Mouse (Mus musculus) hindbrain, postnatal 0 days (tissue): Measurements from ENCODE around the gene Tbc1d10c. TPM values are rescaled to one million over a fixed set of nuclear protein-coding genes. Genes with fewer than 3 reads are reported as not detected.
A peak's percentile ranks its signal among the peaks of the same experiment; 100 is the strongest.

ENCODE experiments used
- ATAC-seq: fragments of 200-750 bp; cut with Nextera tagmentation; 2 replicates; pipeline ENCODE4 v1.8.0; 2017; ENCODE audit warnings: mild to moderate bottlenecking, moderate TSS enrichment, moderate library complexity
- DNase-seq: peaks from one replicate; pipeline ENCODE4 v3.0.0-alpha.2; 2015; ENCODE audit warnings: low spot score
- H3K27ac ChIP-seq: fragments of 300-500 bp; sonication (generic); 2 replicates; pipeline ENCODE4 v1.5.1; 2014; ENCODE audit warnings: mild to moderate bottlenecking
- H3K27me3 ChIP-seq: fragments of 300-500 bp; sonication (generic); 2 replicates; pipeline ENCODE4 v1.6.1; 2014; ENCODE audit warnings: low read length, mixed read lengths; ENCODE audit not compliant: insufficient read depth
- H3K36me3 ChIP-seq: fragments of 300-500 bp; sonication (generic); 2 replicates; pipeline ENCODE4 v1.6.1; 2014; ENCODE audit warnings: low read length, mixed read lengths; ENCODE audit not compliant: insufficient read depth
- H3K4me1 ChIP-seq: fragments of 300-500 bp; sonication (generic); 2 replicates; pipeline ENCODE4 v1.6.1; 2014; ENCODE audit warnings: antibody characterized with exemption, low read length, mixed read lengths; ENCODE audit not compliant: insufficient read depth
- H3K4me2 ChIP-seq: fragments of 300-500 bp; sonication (generic); 2 replicates; pipeline ENCODE4 v1.6.1; 2014; ENCODE audit warnings: low read depth, mild to moderate bottlenecking, low read length, moderate library complexity, mixed read lengths
- H3K4me3 ChIP-seq: fragments of 300-500 bp; sonication (generic); 2 replicates; pipeline ENCODE4 v1.5.1; 2014; ENCODE audit warnings: low read length
- H3K9ac ChIP-seq: fragments of 300-500 bp; sonication (generic); replicated peaks from 2 replicates; pipeline ENCODE4 v1.6.1; 2014; ENCODE audit warnings: mild to moderate bottlenecking, low read length, moderate library complexity, mixed read lengths
- H3K9me3 ChIP-seq: fragments of 300-500 bp; sonication (generic); 2 replicates; pipeline ENCODE4 v1.6.1; 2016; ENCODE audit warnings: low read length, mixed read lengths
- CTCF ChIP-seq: IDR thresholded peaks from 2 replicates; pipeline ENCODE4 v1.5.1; 2016; ENCODE audit warnings: antibody characterized with exemption, control low read depth, low read depth
- WGBS: fragments of 180-500 bp; shearing (Covaris S2); extraction: QIAGEN DNeasy Blood & Tissue Kit; methylation state at CpG from one replicate; pipeline ENCODE4 v1.1.7; 2014; 5-methylcytosine and 5-hydroxymethylcytosine counted together
- polyA plus RNA-seq: library from polyadenylated mRNA; unstranded; fragments of >200 nt; fragmentation: Nextera tagmentation; extraction: Ambion mirVana; gene quantifications from 2 replicates; pipeline ENCODE4 v1.2.1, GENCODE M21; 2015
- total RNA-seq: library from RNA; depleted of rRNA; stranded (reverse); fragments of >200 nt; gene quantifications from 2 replicates; pipeline ENCODE4 v1.2.3, GENCODE M21; 2014

Gene Tbc1d10c
- total and polyA plus RNA-seq, 2 experiments from 2014 or later = 0.95 to 3.8 TPM

- DNase-seq (no peak), ATAC-seq (no peak)
- Histone ChIP-seq H3K4me1 (peaks cover 16% of the 10 kb centered on the region; the same call in 1 of the 2 replicates), H3K27ac (no peak overlapping the region), H3K27me3 (peaks cover 12% of the 10 kb centered on the region), H3K4me2 (no peak overlapping the region), H3K9ac (no peak overlapping the region), H3K4me3 (no peak overlapping the region), H3K9me3 (no peaks in the 10 kb centered on the region), H3K36me3 (no peaks in the 10 kb centered on the region)
- WGBS = 35% methylated on average over 4 of the region's 4 CpGs
- no peak for TF ChIP-seq CTCF
These were observed 21.0 kb upstream of the Tbc1d10c start for GRCm38 (mm10) chr19:4211891-4212588.

- Histone ChIP-seq H3K4me2 (no peak overlapping the region), H3K9me3 (no peaks in the 10 kb centered on the region), H3K9ac (no peak overlapping the region), H3K27me3 (peaks cover 5% of the 10 kb centered on the region; the same call in 1 of the 2 replicates), H3K36me3 (no peaks in the 10 kb centered on the region), H3K4me1 (no peaks in the 10 kb centered on the region), H3K4me3 (no peak overlapping the region), H3K27ac (no peak overlapping the region)
- 75% methylated on average over 5 of the region's 5 CpGs for WGBS
- TF ChIP-seq CTCF = no peak
- DNase-seq (no peak), ATAC-seq (no peak)
These were observed 17.5 kb upstream of the Tbc1d10c start for GRCm38 (mm10) chr19:4208563-4208962.

- no peaks in the 10 kb centered on the region for H3K36me3 ChIP-seq
- peak; percentile 96 for TF ChIP-seq CTCF
- 0 out of 2 replicates have a peak, but pooled peaks cover 3% of the 10 kb centered on the region for H3K27me3 ChIP-seq
- H3K27ac ChIP-seq = no peak overlapping the region
- DNase-seq = peak; percentile 77
- no peak overlapping the region for H3K4me3 ChIP-seq
- peaks cover 5% of the 10 kb centered on the region; the same call in 1 of the 2 replicates for H3K4me1 ChIP-seq
- 4% methylated on average over 2 of the region's 2 CpGs for WGBS
- H3K9ac ChIP-seq = no peak overlapping the region
- peak; percentile 62; the same call in 1 of the 2 replicates for ATAC-seq
- H3K4me2 ChIP-seq = no peak overlapping the region
- no peaks in the 10 kb centered on the region for H3K9me3 ChIP-seq
These were observed 15.9 kb upstream of the Tbc1d10c start for GRCm38 (mm10) chr19:4206971-4207370.

- no peak for TF ChIP-seq CTCF
- Histone ChIP-seq H3K4me2 (no peak overlapping the region), H3K36me3 (no peaks in the 10 kb centered on the region), H3K27ac (no peak overlapping the region), H3K4me3 (no peak overlapping the region), H3K27me3 (no peaks in the 10 kb centered on the region), H3K4me1 (peaks cover 14% of the 10 kb centered on the region), H3K9me3 (no peaks in the 10 kb centered on the region), H3K9ac (no peak overlapping the region)
- ATAC-seq = no peak
- DNase-seq = no peak
- WGBS = 49% methylated on average over 4 of the region's 4 CpGs
These were observed 13.8 kb upstream of the Tbc1d10c start for GRCm38 (mm10) chr19:4204889-4205288.

- 66% methylated on average over 13 of the region's 13 CpGs for WGBS
- Histone ChIP-seq H3K4me1 (peaks cover 14% of the 10 kb centered on the region), H3K4me2 (no peak overlapping the region), H3K4me3 (no peak overlapping the region), H3K9ac (no peak overlapping the region), H3K27me3 (no peaks in the 10 kb centered on the region), H3K9me3 (no peaks in the 10 kb centered on the region), H3K27ac (no peak overlapping the region), H3K36me3 (0 out of 2 replicates have a peak, but pooled peaks cover 3% of the 10 kb centered on the region)
- TF ChIP-seq CTCF = no peak
- ATAC-seq (no peak), DNase-seq (no peak)
These were observed 12.7 kb upstream of the Tbc1d10c start for GRCm38 (mm10) chr19:4203604-4204326.

GRCm38 (mm10) chr19:4203148-4203547, 12.1 kb upstream of the Tbc1d10c start:
- Histone ChIP-seq H3K27me3 (no peaks in the 10 kb centered on the region), H3K4me2 (no peak overlapping the region), H3K4me1 (peaks cover 14% of the 10 kb centered on the region), H3K27ac (no peak overlapping the region), H3K36me3 (0 out of 2 replicates have a peak, but pooled peaks cover 3% of the 10 kb centered on the region), H3K4me3 (no peak overlapping the region), H3K9ac (no peak overlapping the region; the same call in 1 of the 2 replicates), H3K9me3 (no peaks in the 10 kb centered on the region)
- WGBS = 60% methylated on average over 3 of the region's 3 CpGs
- DNase-seq = no peak
- no peak for ATAC-seq
- no peak for TF ChIP-seq CTCF
